Comparison of ENCODE assay signal across 9 mouse cellular contexts in the genomic region with DNA sequence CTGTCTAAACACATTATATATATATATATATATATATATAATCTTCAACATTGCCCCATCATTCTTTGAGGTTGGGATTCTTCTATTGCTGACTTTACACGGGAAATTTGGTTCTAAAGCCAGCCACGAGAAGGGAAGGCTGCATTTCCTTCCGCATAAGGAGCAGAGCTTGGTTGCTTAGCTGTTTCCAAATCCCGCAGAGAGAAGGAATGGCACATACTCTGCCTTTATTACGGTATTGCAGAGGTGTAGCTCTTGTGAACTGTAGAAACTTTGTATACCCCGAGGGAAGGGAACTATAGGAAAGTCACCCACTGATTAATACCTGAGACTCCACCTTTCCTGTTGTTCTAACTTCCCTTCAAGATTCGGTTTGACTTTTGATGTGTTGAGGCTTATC. TPM values are rescaled to one million over a fixed set of nuclear protein-coding genes. Genes with fewer than 3 reads are reported as not detected.
DNase-seq lines count a peak whose midpoint lies in the region; ATAC-seq and TF ChIP-seq lines count a peak whose summit lies in the region.
"Had no signal": no experiment of that assay in that cellular context is flagged by ENCODE, and none has a peak within 500 bp of the region (broad histone marks: within the 10 kb centered on the region; RNA-seq: fewer than 3 reads in every experiment).

No protein-coding gene starts in this region.

- no peak for TF ChIP-seq CTCF in kidney, adult 2 months (conservative IDR thresholded peaks at IDR 0.05; ENCODE audit: insufficient read depth, insufficient read length, low read depth, low read length)

- TF ChIP-seq POLR2A in kidney, adult 2 months (IDR thresholded peaks at IDR 0.05; ENCODE audit: low read depth, low read length), result no peak

- H3K27me3 ChIP-seq in kidney, adult 2 months (replicated peaks; ENCODE audit: control insufficient read depth, insufficient read depth, low read length), result no peaks in the 10 kb centered on the region
- peaks cover 25% of the 10 kb centered on the region for H3K27me3 ChIP-seq in midbrain, embryonic 12.5 days

- peak overlapping the region; percentile 73 for H3K27ac ChIP-seq in kidney, adult 2 months (ENCODE audit: insufficient read depth, low read depth, low read length)
- H3K27ac ChIP-seq in midbrain, embryonic 12.5 days (replicated peaks), result no peak overlapping the region
- H3K27ac ChIP-seq: liver, embryonic 15.5 days had no signal

- peak overlapping the region; percentile 66; the same call in 1 of the 2 replicates for H3K9ac ChIP-seq in midbrain, embryonic 12.5 days (replicated peaks)
- H3K9ac ChIP-seq: liver, embryonic 15.5 days had no signal

- H3K4me3 ChIP-seq in kidney, adult 2 months (ENCODE audit: insufficient read depth, low read depth, low read length), result peak overlapping the region; percentile 57
- peak overlapping the region; percentile 27 for H3K4me3 ChIP-seq in midbrain, embryonic 12.5 days

- WGBS in kidney, adult 2 months, result 27% methylated on average over 7 of the region's 7 CpGs
- WGBS in midbrain, embryonic 12.5 days, result 7% methylated on average over 7 of the region's 7 CpGs

- H3K9me3 ChIP-seq in midbrain, embryonic 12.5 days, result no peaks in the 10 kb centered on the region
- H3K9me3 ChIP-seq: liver, embryonic 15.5 days had no signal

- peak overlapping the region; percentile 81 for H3K4me2 ChIP-seq in midbrain, embryonic 12.5 days (replicated peaks)

- no peak for ATAC-seq in midbrain, embryonic 12.5 days (ENCODE audit: low FRiP score, low read depth)
- ATAC-seq in megakaryocyte progenitor cell, adult 5-6 weeks (replicated peaks; ENCODE audit: poor library complexity), result no peak

- 0 out of 2 replicates have a peak, but pooled peaks cover 5% of the 10 kb centered on the region for H3K4me1 ChIP-seq in kidney, adult 2 months (ENCODE audit: control insufficient read depth, insufficient read depth, low read length)
- peaks cover 10% of the 10 kb centered on the region for H3K4me1 ChIP-seq in midbrain, embryonic 12.5 days

- peak; percentile 16 for DNase-seq in kidney, adult 2 months
- DNase-seq in kidney, adult 9 months, result no peak
- peak; percentile 54 for DNase-seq in embryo, embryonic 10.5 days (ENCODE audit: low spot score)
- DNase-seq in heart, postnatal 10 days, result peak; percentile 31 to 41
- DNase-seq in B cell, adult 2 months, result no peak
- no peak for DNase-seq in gastrocnemius, postnatal 14 days

- intact Hi-C loops in heart, postnatal 10 days (cut with DNase I), result loop anchor here (5.0 kb wide), 4 partner anchors 88 to 538 kb away; no protein-coding TSS in a partner anchor
- intact Hi-C loops in gastrocnemius, postnatal 14 days (cut with DNase I; ENCODE audit: low total_unique reads), result no loop called here

- no peaks in the 10 kb centered on the region for H3K36me3 ChIP-seq in kidney, adult 2 months (ENCODE audit: control insufficient read depth, insufficient read depth, low read length)
- H3K36me3 ChIP-seq in midbrain, embryonic 12.5 days, result no peaks in the 10 kb centered on the region
- H3K36me3 ChIP-seq: liver, embryonic 15.5 days had no signal

RNA-seq across cellular contexts. Expression of a gene that starts 2.6 kb away (rescaled TPM):
- polyA plus RNA-seq in kidney, adult 2 months (2012; rRNA removed), result 3.3 and 5.6 TPM in 2 replicates
- total RNA-seq in heart, postnatal 10 days (2021), result 100 to 1,000 TPM; 368 to 724 TPM
- 137 and 185 TPM in 2 replicates for polyA plus RNA-seq in midbrain, embryonic 12.5 days (2016; fragmentation: Nextera tagmentation; extraction: Ambion mirVana)
- total RNA-seq in megakaryocyte progenitor cell, adult 5-6 weeks (2015), result 4.8 and 5.4 TPM in 2 replicates
- 3.2 and 8.7 TPM in 2 replicates for total RNA-seq in megakaryocyte progenitor cell, adult 5-6 weeks (2017)
- total RNA-seq in gastrocnemius, postnatal 14 days (2021), result 10 to 100 TPM; 24.2 to 27.2 TPM

Comparison
In these comparisons a context has a peak if more than half of its experiments do, and no peak if none do; other contexts are left out.
1. DNase-seq: peak in kidney, adult 2 months (single experiment), embryo, embryonic 10.5 days (single experiment) and heart, postnatal 10 days (2 of 2); none in kidney, adult 9 months (single experiment), B cell, adult 2 months (0 of 2) and gastrocnemius, postnatal 14 days (single experiment).
2. RNA of a gene that starts 2.6 kb away (total RNA-seq): 368 to 724 TPM in heart, postnatal 10 days; 24.2 to 27.2 TPM in gastrocnemius, postnatal 14 days and 3.2 to 8.7 TPM in megakaryocyte progenitor cell, adult 5-6 weeks; every median in the first group is over 10 times any median in the second.